Mouse (Mus musculus) C2C12 (cell line): ENCODE measurements at regions not wholly inside any gene's neighbourhood (a gene's known extent, or its start where the extent isn't known, plus 50 kb on each side); places are given as distances from the start of the nearest gene placed in this dataset.

Experiments used
- CEBPB ChIP-seq: IDR thresholded peaks from one replicate; pipeline ENCODE4 v1.6.1; 2011; ENCODE audit warnings: low read depth, mild to moderate bottlenecking, control low read depth, moderate library complexity
- CTCF ChIP-seq: IDR thresholded peaks from one replicate; pipeline ENCODE4 v1.5.1; 2011; ENCODE audit not compliant: control insufficient read depth, insufficient read depth, insufficient read length
- MAX ChIP-seq: IDR thresholded peaks from one replicate; pipeline ENCODE4 v1.6.1; 2011; ENCODE audit warnings: mild to moderate bottlenecking, control low read depth
- MYOD1 ChIP-seq: IDR thresholded peaks from one replicate; pipeline ENCODE4 v1.6.1; 2011; ENCODE audit warnings: low read depth; ENCODE audit not compliant: control insufficient read depth, insufficient read length
- MYOG ChIP-seq: IDR thresholded peaks from one replicate; pipeline ENCODE4 v1.6.1; 2011; ENCODE audit not compliant: control insufficient read depth, insufficient read length; ENCODE audit errors: extremely low read depth

DNA sequence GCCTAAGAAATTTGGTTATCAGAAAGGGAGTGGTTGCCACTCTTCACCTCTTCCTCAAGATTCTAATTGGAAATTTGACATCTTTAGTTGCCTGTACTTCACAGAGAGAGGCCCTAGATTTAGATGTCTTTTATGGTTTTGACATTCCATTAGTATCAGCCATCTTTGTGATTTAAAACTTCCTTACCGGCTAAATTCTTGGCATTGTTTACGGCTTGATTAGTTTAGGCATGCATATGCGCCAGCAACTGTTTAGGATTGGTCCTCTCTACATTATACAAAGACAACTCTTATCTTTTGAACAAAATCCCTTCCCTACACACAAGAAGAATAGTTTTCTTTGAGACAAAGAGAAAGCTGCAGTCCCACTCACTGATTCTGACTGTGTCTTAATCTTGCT, 97.0 kb upstream of the Trim52 start:
- no peak for TF ChIP-seq CTCF
- TF ChIP-seq MYOD1: no peak
- TF ChIP-seq MAX: no peak
- no peak for TF ChIP-seq CEBPB
- no peak for TF ChIP-seq MYOG
